Mouse (Mus musculus) adrenal gland, adult 8-10 months (tissue): ENCODE data around the gene Retsat. TPM values are rescaled to one million over a fixed set of nuclear protein-coding genes. Genes with fewer than 3 reads are reported as not detected.

Source experiments
- DNase-seq: peaks from one replicate; pipeline ENCODE4 v3.0.0; 2022
- total RNA-seq, 4 experiments: library from RNA; stranded (reverse); gene quantifications; 2 replicates each; pipeline ENCODE4 v1.2.4; 2022

Gene Retsat
- total RNA-seq = 100 to 1,000 TPM; 269 to 371 (median 318) TPM

DNA sequence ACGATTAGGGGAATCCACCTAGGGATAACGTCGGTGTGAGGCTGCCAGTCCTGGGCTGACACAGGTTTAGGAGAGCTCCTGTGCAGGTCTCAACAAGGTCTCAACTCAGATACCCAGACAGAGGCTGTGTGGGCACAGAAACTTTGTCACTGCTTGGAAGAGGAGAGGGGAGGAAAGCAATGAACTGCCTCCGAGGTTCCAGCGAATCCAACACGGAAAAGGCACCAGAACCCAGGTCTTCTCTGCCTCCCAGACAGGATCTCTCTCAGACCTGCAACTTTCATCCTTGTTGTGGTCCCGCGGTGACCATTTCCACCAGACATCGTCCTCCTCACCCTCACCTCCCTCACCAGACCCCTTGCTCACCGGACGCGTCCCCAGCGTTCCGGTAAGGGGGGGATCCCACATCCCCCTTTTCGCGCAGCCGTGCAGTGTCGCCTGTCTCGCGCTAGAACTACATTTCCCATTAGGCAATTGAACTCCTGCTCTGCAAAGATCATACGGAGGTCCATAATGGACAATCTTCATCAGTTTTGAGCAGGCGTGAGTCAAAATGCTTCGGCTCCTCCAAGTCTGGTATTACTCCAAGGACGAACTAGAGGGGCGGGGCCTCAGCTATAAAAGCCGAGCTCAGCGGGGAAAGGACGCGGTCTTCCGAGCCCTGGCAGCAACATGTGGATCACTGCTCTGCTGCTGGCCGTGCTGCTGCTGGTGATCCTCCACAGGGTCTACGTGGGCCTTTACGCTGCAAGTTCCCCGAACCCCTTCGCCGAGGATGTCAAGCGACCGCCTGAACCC is at the start of gene Retsat, which contains the start of gene Elmod3:
Retsat (plus strand) TSS at position 520 of the 798 bp plus-strand sequence.
Elmod3 (minus strand) TSS at position 458 of the 798 bp plus-strand sequence.
- peak; percentile 95 for DNase-seq

DNA sequence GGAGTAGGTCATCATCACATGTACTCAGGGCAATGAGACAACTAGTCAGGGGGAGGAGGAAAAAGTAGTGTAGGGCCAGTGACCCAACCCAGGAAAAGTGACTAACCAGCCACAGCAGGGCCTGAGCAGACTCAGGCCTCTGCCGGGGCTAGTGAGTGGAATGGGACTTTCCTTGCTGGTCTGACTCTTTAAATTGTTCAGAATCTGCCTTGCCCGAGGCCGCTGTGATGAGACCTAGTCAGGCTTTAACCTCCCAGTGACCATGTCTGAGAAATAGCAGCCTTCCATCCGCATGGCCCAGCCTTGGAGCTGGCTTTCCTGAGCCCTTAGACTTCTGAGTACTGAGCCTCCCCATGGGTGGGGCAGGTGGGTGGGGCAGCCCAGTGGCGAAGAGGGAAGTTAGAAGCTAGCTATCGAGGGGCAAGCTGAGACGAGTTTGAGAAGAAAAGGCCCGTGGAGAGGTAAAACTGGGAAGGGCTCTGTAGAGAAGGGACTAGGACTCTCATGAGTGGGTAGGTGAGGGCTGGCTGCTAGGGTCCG is 49.2 kb upstream of the Retsat start:
- no peak for DNase-seq

DNA sequence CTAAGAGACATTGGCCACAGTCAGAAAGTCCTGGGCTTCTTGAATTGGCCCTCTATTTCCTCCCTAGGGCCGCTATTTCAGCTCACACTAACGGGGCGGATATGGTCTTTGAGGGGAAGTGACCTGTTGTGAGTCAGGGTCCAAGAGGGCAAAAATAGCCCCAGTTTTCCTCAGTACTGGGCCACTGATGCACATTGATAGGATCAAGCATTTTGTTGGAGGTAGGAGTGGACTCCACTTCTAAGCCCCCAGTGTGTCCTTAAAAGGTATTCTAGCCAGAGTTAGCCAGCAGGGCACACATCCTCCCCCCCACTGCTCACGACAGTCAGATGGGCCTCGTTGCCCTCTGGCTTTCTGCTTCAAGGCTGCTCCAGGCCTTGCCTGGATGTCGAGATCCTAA is 48.2 kb upstream of the Retsat start:
- no peak for DNase-seq

DNA sequence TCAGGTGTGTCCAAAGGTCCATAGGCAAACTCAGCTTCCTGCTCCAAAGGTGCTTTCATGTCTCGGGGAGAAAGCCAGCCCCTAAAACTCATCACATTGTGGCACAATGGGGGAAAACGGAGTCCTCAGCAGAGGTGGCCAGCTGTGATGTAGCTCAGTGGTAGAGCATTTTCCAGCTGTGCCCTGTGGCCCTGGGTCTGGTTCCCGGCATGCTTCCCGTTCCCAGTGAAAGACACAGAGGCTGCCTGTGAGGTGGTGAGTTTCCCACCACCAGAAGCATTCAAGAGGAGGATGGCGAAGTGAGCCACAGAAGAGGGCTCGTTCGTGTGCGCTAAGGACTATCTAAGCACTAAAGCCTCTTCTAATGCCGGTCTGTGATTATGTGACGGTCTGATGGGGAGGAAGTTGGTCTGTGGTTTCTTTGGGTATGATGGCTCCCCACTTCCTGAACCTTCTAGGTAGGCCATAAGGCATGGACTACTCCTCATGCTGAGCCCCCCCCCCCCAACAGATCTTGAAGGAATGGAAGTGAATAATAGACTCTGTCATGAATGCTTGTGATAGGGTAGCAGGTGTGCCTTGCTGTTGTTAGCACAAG is 47.7 kb upstream of the Retsat start:
- DNase-seq = no peak

DNA sequence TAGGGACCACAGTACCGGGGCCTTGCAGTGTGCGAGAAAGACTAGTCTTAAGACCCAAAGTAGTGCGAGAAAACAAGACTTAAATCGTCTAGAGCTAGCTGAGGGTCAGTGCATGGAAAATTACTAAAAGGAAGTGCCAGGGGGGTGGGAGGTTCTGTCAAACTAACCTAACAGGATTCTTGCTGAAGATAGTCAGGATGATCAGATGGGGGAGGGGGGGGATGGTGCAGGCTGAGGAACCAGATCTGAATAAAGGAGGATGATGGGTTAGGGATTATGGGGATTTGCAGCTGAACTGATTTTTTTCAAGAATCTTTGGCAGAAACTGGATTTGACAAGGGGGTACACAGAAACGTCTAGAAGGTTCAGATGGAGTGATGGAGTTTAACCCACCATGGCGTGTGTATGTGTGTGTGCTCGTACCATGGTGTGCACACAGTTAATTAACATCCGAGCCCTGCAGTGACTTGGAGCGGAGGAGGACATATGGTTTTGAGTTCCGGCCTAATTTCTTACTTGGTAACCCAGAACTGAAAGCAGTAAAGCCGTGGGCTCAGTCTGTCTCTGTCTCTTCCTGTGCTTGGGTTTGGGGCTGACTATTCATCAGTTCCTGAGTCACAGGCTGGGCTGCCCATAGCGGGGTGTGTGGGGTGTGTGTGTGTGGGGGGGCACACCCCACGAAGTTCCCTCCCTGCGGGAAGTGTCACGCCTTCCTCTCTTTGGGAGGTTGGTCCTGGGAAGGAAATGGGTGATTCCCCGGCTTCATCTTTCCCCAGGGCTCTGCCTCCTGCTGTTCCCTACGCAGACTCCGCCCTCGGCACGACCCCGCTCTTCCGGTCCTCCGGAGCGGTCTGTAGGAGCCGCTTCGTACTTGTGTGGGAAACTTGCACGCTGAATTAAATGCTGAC is 45.9 kb upstream of the Retsat start:
- DNase-seq = peak; percentile 68

DNA sequence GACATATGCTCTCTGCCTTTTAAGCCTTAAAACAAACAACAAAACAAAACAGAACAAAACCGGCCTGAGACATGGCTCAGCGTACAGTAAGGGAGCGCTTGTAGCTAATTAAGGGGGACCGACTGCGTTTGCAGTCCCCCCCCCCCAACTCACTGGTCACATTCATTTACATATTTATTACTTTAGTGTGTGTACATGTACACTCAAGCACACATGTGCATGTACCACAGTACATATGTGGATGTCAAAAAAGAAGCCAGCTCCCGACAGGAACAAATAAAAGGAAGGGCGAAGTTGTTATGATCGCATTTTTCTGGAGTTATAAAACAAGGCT is 45.2 kb upstream of the Retsat start:
- no peak for DNase-seq

DNA sequence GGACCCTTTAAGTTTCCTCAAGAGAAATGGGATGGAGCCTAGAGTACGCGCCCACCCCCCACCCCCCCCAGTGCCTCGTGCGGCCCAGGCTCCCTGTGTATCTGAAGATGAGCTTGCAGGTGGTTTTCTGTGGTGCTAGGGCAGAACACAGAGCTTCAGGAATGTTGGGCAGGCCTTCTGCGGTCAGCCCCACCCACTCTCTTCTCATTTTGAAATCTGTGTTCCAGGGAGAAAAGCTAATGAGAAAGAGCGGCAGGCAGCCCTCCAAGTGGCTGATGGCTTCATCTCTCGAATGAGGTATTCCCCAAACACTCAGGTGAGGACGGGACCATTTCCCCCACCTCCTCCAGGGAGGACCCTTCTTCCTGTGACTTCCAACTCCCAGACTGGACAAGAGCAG is 37.5 kb upstream of the Retsat start:
- DNase-seq = no peak

DNA sequence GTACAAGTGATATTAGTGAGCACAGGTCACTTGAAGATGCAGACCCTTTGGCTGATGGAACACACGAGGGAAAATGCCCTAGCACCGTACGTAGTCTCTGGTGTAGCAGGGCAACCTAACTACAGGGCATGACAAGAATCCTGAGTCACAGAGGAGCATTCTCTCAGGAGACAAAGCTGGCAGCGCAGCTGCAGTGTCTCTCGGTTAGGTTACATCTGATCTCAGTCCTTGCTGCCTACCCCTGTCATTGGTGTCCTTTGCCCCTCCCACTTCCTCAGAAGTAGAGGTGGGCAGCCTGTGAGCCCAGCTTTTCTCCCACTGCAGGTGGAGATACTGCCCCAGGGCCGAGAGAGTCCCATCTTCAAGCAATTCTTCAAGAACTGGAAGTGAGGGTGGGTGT is 35.8 kb upstream of the Retsat start:
- no peak for DNase-seq

DNA sequence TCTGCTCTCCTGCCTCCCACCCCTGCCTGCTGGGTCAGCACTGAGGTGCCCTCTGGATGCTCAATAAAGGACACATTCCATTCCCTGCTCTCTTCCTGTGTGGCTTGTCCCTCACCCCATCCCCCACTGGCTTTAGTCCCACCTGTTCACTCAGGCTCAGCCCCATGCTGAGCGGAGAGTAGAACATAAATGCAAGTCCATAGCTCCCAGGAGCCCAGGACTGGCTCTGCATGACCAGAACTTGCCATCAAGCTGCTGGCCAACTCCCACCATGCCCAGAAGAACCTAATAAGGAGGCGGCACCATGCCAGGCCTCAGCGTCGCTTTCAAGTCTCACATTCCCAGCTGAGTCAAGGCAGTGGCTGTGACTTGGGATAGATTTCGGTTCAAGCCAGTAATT is 35.4 kb upstream of the Retsat start:
- DNase-seq = no peak

DNA sequence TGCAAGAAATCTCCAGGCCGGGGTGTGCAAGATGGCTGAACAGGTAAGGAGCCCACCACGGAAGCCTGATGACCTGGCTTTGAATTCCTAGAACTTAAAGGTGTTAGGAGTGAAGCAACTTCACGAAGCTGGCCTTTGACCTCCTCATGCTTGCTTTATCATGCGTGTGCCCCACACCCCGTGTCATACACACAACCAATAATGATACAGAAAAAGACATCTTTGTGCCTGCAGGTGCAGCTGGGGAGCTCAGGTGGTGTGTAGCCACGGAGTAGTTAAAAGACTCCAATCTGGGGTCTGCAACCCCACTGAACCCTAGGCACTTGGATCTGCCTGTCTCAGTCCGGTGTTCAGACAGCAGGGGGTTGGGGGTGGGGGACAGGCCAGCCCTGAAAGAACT is 32.8 kb upstream of the Retsat start:
- no peak for DNase-seq

DNA sequence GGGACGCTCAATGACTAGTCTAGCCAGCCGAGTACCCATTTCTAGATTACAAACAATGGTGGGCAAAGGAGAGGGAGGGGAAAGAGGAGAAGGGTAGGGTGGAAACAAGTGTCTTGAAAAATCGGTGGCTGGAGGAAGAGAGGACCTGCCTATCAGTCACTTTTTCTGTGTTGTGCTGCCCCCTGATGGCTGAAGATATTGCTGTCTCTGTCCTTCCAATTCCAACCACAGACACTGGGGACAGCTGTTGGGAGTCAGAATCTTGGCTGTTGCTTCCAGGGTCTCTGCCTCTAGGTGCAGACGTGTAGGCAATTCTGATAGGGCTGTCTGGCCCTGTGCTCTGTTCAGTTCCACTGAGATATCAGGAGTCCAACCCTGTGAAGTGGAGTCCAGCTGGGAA is 32.2 kb upstream of the Retsat start:
- DNase-seq = peak; percentile 74

DNA sequence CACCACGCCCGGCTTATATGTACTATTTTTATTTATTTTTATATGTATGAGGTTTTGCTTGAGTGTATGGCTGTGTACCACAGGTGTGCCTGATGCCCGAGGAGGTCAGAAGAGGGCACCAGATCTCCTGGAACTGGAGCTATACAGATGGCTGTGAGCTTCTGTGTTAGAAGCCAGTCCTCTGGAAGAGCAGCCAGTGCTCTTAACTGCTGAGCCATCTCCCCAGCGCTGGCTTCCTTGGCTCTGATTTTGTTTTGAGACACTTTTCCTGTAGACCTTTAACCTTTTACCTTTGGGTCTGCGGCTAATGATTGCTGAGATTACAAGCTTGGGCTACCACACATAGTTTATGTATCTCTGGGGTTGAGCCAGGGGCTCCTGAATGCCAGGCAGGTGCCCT is 30.8 kb upstream of the Retsat start:
- DNase-seq = no peak

DNA sequence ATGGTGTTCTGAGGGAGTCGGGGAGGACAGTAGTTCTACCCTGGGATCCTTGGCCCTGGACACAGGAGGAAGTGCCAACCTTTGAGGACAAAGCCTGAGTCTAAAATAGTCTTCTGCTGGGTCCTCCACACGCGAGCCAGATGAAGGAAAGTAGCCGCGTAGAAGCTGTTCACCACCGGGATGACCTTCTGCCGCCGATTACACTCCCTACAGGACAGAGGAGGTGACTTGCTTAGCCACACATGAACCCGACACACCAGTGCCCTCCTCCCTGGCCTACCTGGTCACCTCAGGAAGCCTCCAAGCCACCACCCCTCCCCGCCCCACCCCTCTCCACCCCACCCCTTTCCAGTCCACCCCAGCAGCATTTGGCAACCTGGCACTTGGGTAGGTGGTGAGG is 29.5 kb upstream of the Retsat start:
- DNase-seq = no peak

DNA sequence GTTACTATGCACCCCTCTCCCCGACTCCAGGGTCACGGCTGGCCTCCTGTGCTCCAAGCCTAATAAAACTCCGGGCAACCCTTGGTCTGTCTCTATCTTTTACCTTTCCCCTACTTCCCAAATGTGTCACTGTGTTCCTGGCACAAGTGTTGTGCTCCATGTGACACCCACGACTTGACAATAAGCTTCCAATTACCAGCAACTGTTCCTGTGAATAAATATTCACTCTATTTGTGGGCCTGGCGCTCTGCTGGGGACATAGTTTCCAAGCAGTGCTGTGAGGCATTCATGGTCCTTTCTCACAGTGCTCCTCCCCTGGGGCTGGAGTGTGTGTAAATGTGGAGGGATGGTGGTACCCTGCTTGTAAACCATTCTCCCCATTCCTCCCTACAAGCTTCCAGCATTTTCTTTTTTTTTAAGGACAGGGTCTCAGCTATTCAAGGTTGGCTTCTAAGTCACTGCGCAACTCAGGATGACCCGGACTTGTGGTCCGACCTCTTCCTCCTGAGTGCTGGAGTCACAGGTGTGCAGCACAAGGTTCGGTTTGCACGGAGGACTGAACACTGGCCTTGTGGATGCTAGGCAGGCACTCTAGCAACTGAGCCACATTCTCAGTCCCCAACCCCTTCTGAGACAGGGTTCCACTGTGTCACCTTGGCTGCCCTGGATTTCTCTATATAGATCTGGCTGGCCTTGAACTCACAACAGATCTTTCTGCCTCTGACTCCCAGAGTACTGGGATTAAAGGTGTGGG is 27.5 kb upstream of the Retsat start:
- no peak for DNase-seq

DNA sequence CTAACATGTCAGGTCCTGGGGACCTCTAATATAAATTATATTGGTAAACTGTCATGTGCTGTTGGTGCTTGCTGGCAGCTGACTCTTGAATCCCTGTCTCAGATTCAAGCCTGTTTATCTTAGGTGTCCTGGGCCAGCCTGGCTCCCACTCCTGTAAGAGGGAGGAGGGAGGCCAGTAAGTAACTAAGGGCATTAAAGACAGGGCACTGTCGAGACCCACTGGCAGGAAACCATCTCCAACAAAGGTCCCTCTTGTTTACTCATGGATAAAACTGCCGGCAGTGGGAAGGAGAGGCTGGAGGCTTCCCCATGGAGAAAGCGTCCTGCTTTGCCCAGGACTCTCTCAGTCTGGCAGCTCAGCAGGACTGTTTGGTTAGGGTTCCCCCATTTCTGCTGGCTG is 26.4 kb upstream of the Retsat start:
- DNase-seq = no peak

DNA sequence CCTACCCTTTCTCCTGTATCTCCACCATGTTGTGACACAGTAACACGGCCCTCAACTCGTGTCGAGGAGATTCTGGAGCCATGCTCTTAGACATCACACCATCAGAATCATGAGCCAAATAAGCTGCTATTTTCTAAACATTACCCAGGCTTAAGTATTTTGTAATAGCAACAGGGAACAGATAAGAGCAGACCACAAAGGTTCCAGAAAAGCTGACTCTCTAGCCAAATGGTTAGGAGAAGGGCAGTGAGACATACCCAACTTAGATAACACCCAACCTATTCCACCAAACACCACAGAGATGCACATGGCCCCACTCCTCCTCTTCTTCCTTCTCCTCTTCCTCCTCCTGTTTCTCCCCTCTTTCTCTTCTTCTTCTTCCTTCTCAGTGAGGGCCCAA is 22.2 kb upstream of the Retsat start:
- DNase-seq = no peak

DNA sequence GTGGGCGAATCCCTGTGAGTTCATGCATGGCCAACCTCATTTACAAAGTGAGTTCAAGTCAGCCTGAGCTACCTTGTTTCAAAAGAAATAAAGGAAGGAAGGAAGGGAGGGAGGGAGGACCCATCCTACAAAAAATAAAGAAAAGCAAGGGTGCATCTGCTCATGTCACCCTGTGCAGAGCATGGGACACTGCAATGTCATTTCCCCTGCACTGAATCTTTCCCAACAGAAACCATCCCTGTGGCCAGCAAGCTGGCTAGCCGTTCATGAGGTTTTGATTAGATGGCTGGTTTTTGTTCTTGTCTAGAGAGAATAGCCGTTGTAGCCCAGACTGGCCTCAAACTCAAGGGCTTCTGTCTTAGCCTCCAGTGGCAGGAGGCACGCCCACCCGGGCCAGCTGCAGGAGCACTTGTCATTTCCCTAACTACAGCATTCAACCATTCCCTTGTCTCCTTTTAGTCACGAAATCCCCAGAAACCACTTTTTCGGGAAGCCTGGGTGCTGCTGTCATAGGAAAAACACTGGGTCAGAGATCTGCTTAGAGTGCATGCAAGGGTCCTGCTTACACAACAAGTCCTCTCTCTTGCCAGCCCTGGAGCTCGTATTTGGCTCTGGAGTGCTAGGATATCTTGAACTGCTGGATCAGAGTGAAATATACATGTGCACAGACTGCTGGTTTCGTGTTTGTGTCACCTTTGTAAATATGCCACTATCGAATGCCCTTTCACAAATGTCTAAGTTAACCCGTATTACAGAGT is 16.5 kb upstream of the Retsat start:
- DNase-seq = no peak

DNA sequence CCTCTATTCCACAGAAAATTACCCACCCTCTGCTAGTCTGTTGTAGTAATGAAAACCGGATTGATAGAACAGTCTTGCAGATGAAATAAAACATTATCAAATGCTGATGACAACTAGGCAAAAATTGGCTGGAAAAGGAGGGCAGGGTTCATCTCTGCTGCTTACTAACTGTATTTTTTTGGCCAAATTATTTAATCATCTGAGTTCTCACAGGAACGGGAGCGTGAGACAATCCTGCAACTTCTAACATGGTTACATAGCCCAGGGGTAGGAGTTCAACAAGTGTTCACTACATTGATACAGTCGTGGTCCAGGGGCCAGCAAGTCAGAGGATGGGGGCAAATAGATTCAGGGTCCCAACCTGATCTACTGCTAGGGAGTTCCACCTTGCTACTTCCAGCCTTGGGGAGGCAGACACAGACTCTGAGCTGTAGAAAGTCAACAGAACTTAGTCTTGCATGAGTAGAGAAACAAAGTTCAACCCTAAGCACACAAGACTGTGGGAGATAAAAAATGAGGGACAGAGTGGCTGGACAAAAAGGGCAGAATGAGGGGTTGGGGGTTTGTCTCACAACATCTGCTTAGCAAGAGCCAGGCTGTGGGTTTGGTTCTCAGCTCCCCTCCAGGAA is 14.9 kb upstream of the Retsat start:
- DNase-seq = no peak

DNA sequence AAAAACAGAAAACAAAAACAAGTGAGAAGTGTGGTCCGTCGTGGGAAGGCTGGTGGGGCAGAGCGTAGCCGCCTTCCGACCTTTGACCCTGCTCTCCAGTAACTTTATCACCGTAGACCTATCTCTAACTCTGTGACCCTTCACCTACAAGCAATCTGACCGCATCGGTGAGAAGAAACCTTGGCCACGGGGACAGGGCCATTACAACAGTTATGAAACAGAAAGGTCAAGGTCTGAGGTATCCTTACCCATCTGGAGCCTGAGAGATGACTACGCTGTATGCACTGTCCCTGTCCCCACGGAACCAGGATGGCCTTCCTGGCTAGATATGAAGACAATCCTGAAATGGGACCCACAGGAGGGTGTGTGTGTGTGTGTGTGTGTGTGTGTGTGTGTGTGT is 14.1 kb upstream of the Retsat start:
- no peak for DNase-seq

DNA sequence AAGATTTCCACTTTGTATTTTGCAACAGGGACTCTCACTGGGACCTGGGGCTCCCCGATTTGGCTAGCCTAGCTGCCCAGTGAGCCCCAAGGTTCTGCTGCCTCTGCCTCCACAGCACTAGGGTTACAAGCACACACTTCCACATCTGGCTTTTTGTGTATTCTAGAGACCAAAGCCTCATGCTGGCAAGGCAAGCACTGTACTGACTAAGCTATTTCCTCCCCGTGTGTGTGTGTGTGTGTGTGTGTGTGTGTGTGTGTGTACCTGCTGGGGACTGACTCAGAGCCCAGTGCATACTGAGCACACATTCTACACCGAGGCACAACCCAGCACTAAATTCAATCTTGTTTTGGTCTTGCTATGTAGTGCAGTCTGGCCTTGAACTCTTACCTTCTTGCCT is 11.6 kb upstream of the Retsat start:
- DNase-seq = no peak

DNA sequence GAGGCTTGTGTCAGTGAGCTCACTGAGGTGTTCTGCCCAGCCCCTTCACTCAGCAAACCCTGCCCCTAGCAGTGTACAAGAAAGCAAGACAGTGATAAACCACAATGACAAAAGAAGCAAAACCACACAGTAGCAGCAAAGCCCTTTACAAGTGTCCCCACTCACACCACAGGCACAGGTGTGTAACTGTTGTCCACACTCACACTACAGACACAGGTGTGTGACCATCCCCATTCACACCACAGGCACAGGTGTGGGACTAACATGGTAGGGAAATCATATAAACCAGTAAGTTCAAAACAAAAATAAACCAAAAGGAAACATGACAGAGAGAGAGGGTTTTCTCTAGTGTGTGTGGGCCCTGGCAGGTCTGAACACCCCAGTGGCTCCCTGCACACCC is 10.0 kb upstream of the Retsat start:
- DNase-seq = no peak
